In the genomic region with DNA sequence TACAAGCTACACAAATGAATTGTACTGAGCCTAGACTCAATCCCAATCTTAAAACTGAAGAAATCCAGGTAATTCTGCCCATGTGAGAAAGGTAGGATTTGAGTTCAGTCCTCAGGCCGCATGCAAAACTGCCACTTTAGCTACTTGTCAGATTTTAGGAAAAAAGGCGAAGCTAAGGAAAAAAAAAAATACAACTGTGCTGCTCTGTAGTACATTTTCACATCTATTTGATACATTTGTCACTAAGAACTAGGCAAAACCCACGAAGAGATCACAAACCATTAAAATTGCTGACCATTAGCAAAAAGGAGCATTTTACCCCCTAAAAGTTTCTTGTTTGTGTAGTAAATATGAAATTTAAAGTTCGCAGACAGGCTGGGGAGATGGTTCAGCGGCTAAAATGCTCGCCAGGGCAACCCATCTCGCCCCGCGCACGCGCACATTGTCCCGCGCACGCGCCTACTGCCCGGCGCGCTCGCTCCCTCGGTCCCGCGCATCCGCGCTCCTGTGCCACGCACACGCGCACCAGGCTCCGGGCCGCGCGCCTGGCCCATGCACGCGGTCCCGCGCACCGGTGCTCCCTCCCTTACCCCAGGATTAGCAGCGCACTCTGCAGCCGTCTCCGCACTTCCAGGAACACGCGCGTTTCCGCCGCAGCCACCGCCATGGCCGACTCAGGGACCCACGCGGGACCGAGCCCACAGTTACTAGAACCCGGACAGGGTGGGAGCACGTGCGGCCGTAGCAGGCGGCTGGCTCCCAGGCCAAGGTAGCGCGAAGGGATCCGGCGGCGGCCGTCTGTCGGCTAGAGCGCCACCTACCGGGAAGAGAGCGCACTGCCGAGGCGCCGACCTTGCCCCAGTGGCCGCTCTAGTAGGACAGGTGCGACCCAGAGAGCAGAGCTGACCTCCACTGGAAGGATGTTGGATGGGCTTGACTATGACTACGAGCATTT, we compare ENCODE assay signal across 8 mouse cellular contexts. TPM values are rescaled to one million over a fixed set of nuclear protein-coding genes. Genes with fewer than 3 reads are reported as not detected.
DNase-seq lines count a peak whose midpoint lies in the region; ATAC-seq and TF ChIP-seq lines count a peak whose summit lies in the region.

Ube2cbp (minus strand) TSS at position 800 of the 955 bp plus-strand sequence.

- H3K27me3 ChIP-seq in embryonic facial prominence, embryonic 12.5 days, result no peaks in the 10 kb centered on the region
- H3K27me3 ChIP-seq in kidney, adult 2 months (replicated peaks; ENCODE audit: control insufficient read depth, insufficient read depth, low read length), result no peaks in the 10 kb centered on the region
- no peaks in the 10 kb centered on the region for H3K27me3 ChIP-seq in limb, embryonic 11.5 days (ENCODE audit: control insufficient read depth, insufficient read depth, low read length)
- H3K27me3 ChIP-seq in midbrain, embryonic 13.5 days, result peaks cover 11% of the 10 kb centered on the region
- H3K27me3 ChIP-seq in small intestine, adult 2 months (ENCODE audit: control insufficient read depth, insufficient read depth, low read length), result no peaks in the 10 kb centered on the region

- H3K4me1 ChIP-seq in embryonic facial prominence, embryonic 12.5 days, result no peaks in the 10 kb centered on the region
- H3K4me1 ChIP-seq in kidney, adult 2 months (ENCODE audit: control insufficient read depth, insufficient read depth, low read length), result peaks cover 3% of the 10 kb centered on the region; the same call in 1 of the 2 replicates
- no peaks in the 10 kb centered on the region for H3K4me1 ChIP-seq in limb, embryonic 11.5 days (ENCODE audit: control insufficient read depth, insufficient read depth, low read length)
- peaks cover 21% of the 10 kb centered on the region for H3K4me1 ChIP-seq in midbrain, embryonic 13.5 days (replicated peaks)
- no peaks in the 10 kb centered on the region; the same call in 1 of the 2 replicates for H3K4me1 ChIP-seq in small intestine, adult 2 months (ENCODE audit: control insufficient read depth, insufficient read depth, insufficient read length, low read length)

- H3K9me3 ChIP-seq in embryonic facial prominence, embryonic 12.5 days, result no peaks in the 10 kb centered on the region
- H3K9me3 ChIP-seq in limb, embryonic 11.5 days (ENCODE audit: control insufficient read depth, low read length), result no peaks in the 10 kb centered on the region
- H3K9me3 ChIP-seq in midbrain, embryonic 13.5 days, result no peaks in the 10 kb centered on the region

- peak within 1 kb of the TSS; percentile 63 for H3K4me3 ChIP-seq in embryonic facial prominence, embryonic 12.5 days
- peak within 1 kb of the TSS; percentile 73 for H3K4me3 ChIP-seq in kidney, adult 2 months (ENCODE audit: insufficient read depth, low read depth, low read length)
- peak within 1 kb of the TSS; percentile 61 for H3K4me3 ChIP-seq in limb, embryonic 11.5 days (ENCODE audit: low read depth, low read length)
- H3K4me3 ChIP-seq in midbrain, embryonic 13.5 days (replicated peaks), result peak within 1 kb of the TSS; percentile 64
- peak within 1 kb of the TSS; percentile 92 for H3K4me3 ChIP-seq in small intestine, adult 2 months (ENCODE audit: low read depth, low read length)

- peak; percentile 76 for TF ChIP-seq CTCF in kidney, adult 2 months (conservative IDR thresholded peaks at IDR 0.05; ENCODE audit: insufficient read depth, insufficient read length, low read depth, low read length)
- TF ChIP-seq CTCF in small intestine, adult 2 months (IDR thresholded peaks at IDR 0.05; ENCODE audit: extremely low read depth, insufficient read length, insufficient replicate concordance, low read depth, low read length), result peak; percentile 94

- no peaks in the 10 kb centered on the region for H3K36me3 ChIP-seq in embryonic facial prominence, embryonic 12.5 days
- H3K36me3 ChIP-seq in kidney, adult 2 months (ENCODE audit: control insufficient read depth, insufficient read depth, low read length), result no peaks in the 10 kb centered on the region
- no peaks in the 10 kb centered on the region for H3K36me3 ChIP-seq in limb, embryonic 11.5 days (ENCODE audit: control insufficient read depth, insufficient read depth, low read length)
- H3K36me3 ChIP-seq in midbrain, embryonic 13.5 days, result no peaks in the 10 kb centered on the region
- no peaks in the 10 kb centered on the region for H3K36me3 ChIP-seq in small intestine, adult 2 months (ENCODE audit: control insufficient read depth, insufficient read depth, low read length)

- H3K9ac ChIP-seq in embryonic facial prominence, embryonic 12.5 days, result peak within 1 kb of the TSS; percentile 69
- peak within 1 kb of the TSS; percentile 91 for H3K9ac ChIP-seq in limb, embryonic 11.5 days (ENCODE audit: low read length)
- peak within 1 kb of the TSS; percentile 76 for H3K9ac ChIP-seq in midbrain, embryonic 13.5 days (replicated peaks)

- peak; percentile 83 for ATAC-seq in embryonic facial prominence, embryonic 12.5 days (ENCODE audit: insufficient number of reproducible peaks, insufficient read depth, low FRiP score, low TSS enrichment)
- ATAC-seq in limb, embryonic 11.5 days (ENCODE audit: insufficient number of reproducible peaks, low FRiP score, low TSS enrichment, low read depth), result peak; percentile 83
- peak; percentile 85 for ATAC-seq in midbrain, embryonic 13.5 days

- 2% methylated on average over 70 of the region's 70 CpGs for WGBS in embryonic facial prominence, embryonic 12.5 days
- WGBS in kidney, adult 2 months, result 1% methylated on average over 70 of the region's 70 CpGs
- 2% methylated on average over 70 of the region's 70 CpGs for WGBS in limb, embryonic 11.5 days
- WGBS in midbrain, embryonic 13.5 days, result 1% methylated on average over 70 of the region's 70 CpGs
- 2% methylated on average over 70 of the region's 70 CpGs for WGBS in small intestine, adult 2 months

- DNase-seq in 3134 (ENCODE audit: extremely low read depth, insufficient read length, low spot score), result peak; percentile 90
- peak; percentile 89 to 93 for DNase-seq in adrenal gland, postnatal 36 days
- DNase-seq in heart, adult 18-20 months, result peak; percentile 88 to 91
- peak; percentile 91 for DNase-seq in kidney, adult 2 months
- peak; percentile 92 for DNase-seq in limb, embryonic 11.5 days (ENCODE audit: low spot score)

- peak within 1 kb of the TSS; percentile 51 for H3K4me2 ChIP-seq in embryonic facial prominence, embryonic 12.5 days (replicated peaks)
- H3K4me2 ChIP-seq in limb, embryonic 11.5 days (ENCODE audit: low read depth, severe bottlenecking), result peak within 1 kb of the TSS; percentile 51
- peak within 1 kb of the TSS; percentile 59 for H3K4me2 ChIP-seq in midbrain, embryonic 13.5 days (replicated peaks)

- no peak for TF ChIP-seq POLR2A in kidney, adult 2 months (IDR thresholded peaks at IDR 0.05; ENCODE audit: low read depth, low read length)
- no peak for TF ChIP-seq POLR2A in small intestine, adult 2 months (IDR thresholded peaks at IDR 0.05; ENCODE audit: low read depth, low read length)

- peak within 1 kb of the TSS; percentile 71 for H3K27ac ChIP-seq in embryonic facial prominence, embryonic 12.5 days
- peak within 1 kb of the TSS; percentile 54 for H3K27ac ChIP-seq in kidney, adult 2 months (ENCODE audit: insufficient read depth, low read depth, low read length)
- 0 out of 2 replicates have a peak within 1 kb of the TSS, but pooled peaks have one; percentile 42 for H3K27ac ChIP-seq in limb, embryonic 11.5 days (replicated peaks; ENCODE audit: low read depth, low read length)
- H3K27ac ChIP-seq in midbrain, embryonic 13.5 days, result peak within 1 kb of the TSS; percentile 80
- H3K27ac ChIP-seq in small intestine, adult 2 months (ENCODE audit: insufficient read depth, low read depth, low read length), result 0 out of 2 replicates have a peak within 1 kb of the TSS, but pooled peaks have one; percentile 18

RNA-seq across cellular contexts. Expression of gene Ube2cbp, which starts in this region (rescaled TPM):
- total RNA-seq in adrenal gland, postnatal 36 days (2021), result 1 to 10 TPM; 1.8 to 3.3 TPM
- 5.4 and 5.9 TPM in 2 replicates for polyA plus RNA-seq in embryonic facial prominence, embryonic 12.5 days (2016; fragmentation: Nextera tagmentation; extraction: Ambion mirVana)
- total RNA-seq in heart, adult 18-20 months (2021), result 1 to 10 TPM; 1.7 to 1.9 TPM
- polyA plus RNA-seq in kidney, adult 2 months (2012; rRNA removed), result 1.3 and 1.4 TPM in 2 replicates
- 6.5 and 8.0 TPM in 2 replicates for polyA plus RNA-seq in limb, embryonic 11.5 days (2014; fragmentation: Nextera tagmentation; extraction: Ambion mirVana)
- polyA plus RNA-seq in midbrain, embryonic 13.5 days (2015; fragmentation: Nextera tagmentation; extraction: Ambion mirVana), result 7.4 and 7.8 TPM in 2 replicates
- polyA plus RNA-seq in small intestine, adult 2 months (2012; rRNA removed), result 0.85 and 1.1 TPM in 2 replicates

Comparison
In these comparisons a context has a peak if more than half of its experiments do, and no peak if none do; other contexts are left out.
1. Peak in every context shown above with its lines: DNase-seq, ATAC-seq, H3K4me3 ChIP-seq and H3K27ac ChIP-seq.
2. H3K27ac ChIP-seq: peak in every context shown above with its lines; median percentile 80 in midbrain, embryonic 13.5 days; 71 in embryonic facial prominence, embryonic 12.5 days; 54 in kidney, adult 2 months; 42 in limb, embryonic 11.5 days; 18 in small intestine, adult 2 months.